Mouse (Mus musculus): Measurements from ENCODE around the gene Tmem185b. TPM values are rescaled to one million over a fixed set of nuclear protein-coding genes. Genes with fewer than 3 reads are reported as not detected.
A peak's percentile ranks its signal among the peaks of the same experiment; 100 is the strongest.

The Tmem185b gene
- total and polyA plus RNA-seq, 2 experiments from 2014 or later = 12.3 to 14.6 TPM

GRCm38 (mm10) chr1:119545671-119546070 is 19.7 kb downstream of the Tmem185b start:
- H3K9ac ChIP-seq = no peak overlapping the region
- ATAC-seq = no peak
- H3K4me2 ChIP-seq (ENCODE audit: low read depth) = no peak overlapping the region
- H3K9me3 ChIP-seq (ENCODE audit: low read length) = no peaks in the 10 kb centered on the region
- WGBS = 93% methylated on average over 4 of the region's 4 CpGs
- no peak overlapping the region for H3K4me3 ChIP-seq (ENCODE audit: low read depth, low read length)
- DNase-seq = no peak
- H3K27ac ChIP-seq (ENCODE audit: low read depth, low read length) = no peak overlapping the region
- H3K27me3 ChIP-seq (ENCODE audit: insufficient read depth, low read length) = no peaks in the 10 kb centered on the region
- H3K4me1 ChIP-seq (ENCODE audit: insufficient read depth) = no peaks in the 10 kb centered on the region
- H3K36me3 ChIP-seq (ENCODE audit: insufficient read depth) = peaks cover 7% of the 10 kb centered on the region; the same call in 1 of the 2 replicates
- no peak for TF ChIP-seq CTCF (IDR thresholded peaks at IDR 0.05; ENCODE audit: low read depth)

DNA sequence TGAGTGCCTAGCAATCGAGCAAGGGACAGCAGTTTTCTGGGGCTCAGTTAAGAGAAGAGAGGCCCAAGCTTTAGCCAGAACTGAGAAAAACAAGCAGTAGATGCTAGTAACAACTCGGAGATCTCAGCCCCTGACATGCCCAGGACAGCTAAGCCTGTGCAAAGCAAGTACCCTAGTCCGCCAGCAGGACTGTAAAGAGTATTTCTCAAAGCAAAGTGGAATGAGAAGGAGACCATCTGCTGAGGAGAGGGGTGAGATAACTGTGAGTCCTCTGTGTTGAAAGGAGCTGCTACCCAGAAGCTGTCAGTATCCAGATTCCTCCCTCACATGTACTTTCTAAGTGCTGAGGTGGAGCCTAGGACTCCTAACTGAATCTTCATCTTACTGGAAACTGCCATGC is 20.5 kb downstream of the Tmem185b start:
- no peak; the same call in 1 of the 2 replicates for ATAC-seq
- Histone ChIP-seq H3K4me1 (ENCODE audit: insufficient read depth) (no peaks in the 10 kb centered on the region), H3K4me3 (ENCODE audit: low read depth, low read length) (no peak overlapping the region), H3K9me3 (ENCODE audit: low read length) (no peaks in the 10 kb centered on the region), H3K36me3 (ENCODE audit: insufficient read depth) (peaks cover 7% of the 10 kb centered on the region; the same call in 1 of the 2 replicates), H3K27me3 (ENCODE audit: insufficient read depth, low read length) (no peaks in the 10 kb centered on the region), H3K4me2 (ENCODE audit: low read depth) (no peak overlapping the region), H3K27ac (ENCODE audit: low read depth, low read length) (no peak overlapping the region), H3K9ac (no peak overlapping the region)
- WGBS = 88% methylated on average over 3 of the region's 3 CpGs
- no peak for DNase-seq
- TF ChIP-seq CTCF (IDR thresholded peaks at IDR 0.05; ENCODE audit: low read depth) = no peak

- Histone ChIP-seq H3K9ac (no peak overlapping the region), H3K4me3 (ENCODE audit: low read depth, low read length) (no peak overlapping the region), H3K4me1 (ENCODE audit: insufficient read depth) (no peaks in the 10 kb centered on the region), H3K4me2 (ENCODE audit: low read depth) (no peak overlapping the region), H3K36me3 (ENCODE audit: insufficient read depth) (peaks cover 12% of the 10 kb centered on the region; the same call in 1 of the 2 replicates), H3K27me3 (ENCODE audit: insufficient read depth, low read length) (no peaks in the 10 kb centered on the region), H3K27ac (ENCODE audit: low read depth, low read length) (no peak overlapping the region), H3K9me3 (ENCODE audit: low read length) (no peaks in the 10 kb centered on the region)
- peak; percentile 95 for TF ChIP-seq CTCF (IDR thresholded peaks at IDR 0.05; ENCODE audit: low read depth)
- ATAC-seq = peak; percentile 75
- peak; percentile 87 for DNase-seq
- 70% methylated on average over 7 of the region's 7 CpGs for WGBS
These were observed 22.8 kb downstream of the Tmem185b start for GRCm38 (mm10) chr1:119548668-119549326.

DNA sequence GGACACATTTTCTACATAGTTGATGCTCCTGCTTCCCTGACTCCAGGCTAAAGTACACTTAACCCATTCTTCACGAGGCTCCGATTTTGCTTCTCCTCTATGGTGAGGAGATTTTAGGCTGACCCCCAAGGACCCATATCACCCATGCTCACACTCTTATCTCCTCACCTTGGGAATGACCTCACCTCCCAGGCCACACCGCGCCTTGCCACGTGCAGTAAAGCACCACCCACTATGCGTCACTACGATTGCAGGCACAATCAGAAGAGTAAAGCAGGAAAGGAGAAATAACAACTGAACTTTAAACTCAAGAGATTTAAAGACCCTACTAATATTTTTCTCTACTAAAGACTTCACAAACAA is 23.3 kb downstream of the Tmem185b start:
- Histone ChIP-seq H3K27me3 (ENCODE audit: insufficient read depth, low read length) (no peaks in the 10 kb centered on the region), H3K4me2 (ENCODE audit: low read depth) (no peak overlapping the region), H3K27ac (ENCODE audit: low read depth, low read length) (no peak overlapping the region), H3K36me3 (ENCODE audit: insufficient read depth) (peaks cover 12% of the 10 kb centered on the region), H3K4me1 (ENCODE audit: insufficient read depth) (no peaks in the 10 kb centered on the region), H3K9ac (no peak overlapping the region), H3K4me3 (ENCODE audit: low read depth, low read length) (no peak overlapping the region), H3K9me3 (ENCODE audit: low read length) (no peaks in the 10 kb centered on the region)
- no peak for TF ChIP-seq CTCF (IDR thresholded peaks at IDR 0.05; ENCODE audit: low read depth)
- ATAC-seq = no peak
- no peak for DNase-seq
- WGBS = 94% methylated on average over 7 of the region's 7 CpGs

DNA sequence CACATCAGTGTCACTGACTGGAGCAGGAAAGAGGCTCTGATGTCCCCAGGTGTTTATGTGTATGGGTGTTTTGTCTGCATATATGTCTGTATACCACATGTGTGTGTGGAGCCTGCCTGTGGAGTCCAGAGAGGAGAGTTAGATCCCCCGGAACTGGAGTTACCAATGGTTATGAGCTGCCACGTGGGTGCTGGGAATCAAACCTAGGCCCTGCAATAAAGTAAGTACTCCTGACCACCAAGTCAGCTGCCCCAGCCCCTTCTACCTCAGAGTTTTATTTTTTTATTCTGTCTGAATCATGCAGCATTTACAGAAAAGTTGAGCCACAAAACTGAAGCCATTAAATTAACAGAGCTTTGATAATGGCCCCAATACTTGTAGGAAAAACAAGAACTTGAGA is 24.1 kb downstream of the Tmem185b start:
- Histone ChIP-seq H3K27ac (ENCODE audit: low read depth, low read length) (no peak overlapping the region), H3K27me3 (ENCODE audit: insufficient read depth, low read length) (no peaks in the 10 kb centered on the region), H3K9me3 (ENCODE audit: low read length) (no peaks in the 10 kb centered on the region), H3K4me3 (ENCODE audit: low read depth, low read length) (no peak overlapping the region), H3K4me2 (ENCODE audit: low read depth) (no peak overlapping the region), H3K4me1 (ENCODE audit: insufficient read depth) (no peaks in the 10 kb centered on the region), H3K9ac (no peak overlapping the region), H3K36me3 (ENCODE audit: insufficient read depth) (peaks cover 17% of the 10 kb centered on the region)
- 91% methylated on average over 2 of the region's 2 CpGs for WGBS
- no peak for TF ChIP-seq CTCF (IDR thresholded peaks at IDR 0.05; ENCODE audit: low read depth)
- DNase-seq (no peak), ATAC-seq (no peak)

GRCm38 (mm10) chr1:119551651-119552050 is 25.7 kb downstream of the Tmem185b start:
- Histone ChIP-seq H3K36me3 (ENCODE audit: insufficient read depth) (peaks cover 16% of the 10 kb centered on the region), H3K27me3 (ENCODE audit: insufficient read depth, low read length) (no peaks in the 10 kb centered on the region), H3K27ac (ENCODE audit: low read depth, low read length) (no peak overlapping the region), H3K9me3 (ENCODE audit: low read length) (no peaks in the 10 kb centered on the region), H3K4me2 (ENCODE audit: low read depth) (no peak overlapping the region), H3K4me3 (ENCODE audit: low read depth, low read length) (no peak overlapping the region), H3K4me1 (ENCODE audit: insufficient read depth) (no peaks in the 10 kb centered on the region), H3K9ac (no peak overlapping the region)
- TF ChIP-seq CTCF (IDR thresholded peaks at IDR 0.05; ENCODE audit: low read depth) = no peak
- DNase-seq (no peak), ATAC-seq (no peak)
- 96% methylated on average over 1 of the region's 1 CpGs for WGBS

GRCm38 (mm10) chr1:119555651-119556050 is 29.7 kb downstream of the Tmem185b start:
- H3K36me3 ChIP-seq (ENCODE audit: insufficient read depth) = peaks cover 9% of the 10 kb centered on the region; the same call in 1 of the 2 replicates
- H3K4me1 ChIP-seq (ENCODE audit: insufficient read depth) = no peaks in the 10 kb centered on the region
- H3K9ac ChIP-seq = no peak overlapping the region
- H3K27ac ChIP-seq (ENCODE audit: low read depth, low read length) = no peak overlapping the region
- 83% methylated on average over 5 of the region's 5 CpGs for WGBS
- DNase-seq (no peak), ATAC-seq (no peak)
- no peaks in the 10 kb centered on the region for H3K27me3 ChIP-seq (ENCODE audit: insufficient read depth, low read length)
- H3K9me3 ChIP-seq (ENCODE audit: low read length) = no peaks in the 10 kb centered on the region
- no peak overlapping the region for H3K4me3 ChIP-seq (ENCODE audit: low read depth, low read length)
- no peak overlapping the region for H3K4me2 ChIP-seq (ENCODE audit: low read depth)
- TF ChIP-seq CTCF (IDR thresholded peaks at IDR 0.05; ENCODE audit: low read depth) = no peak

Measured in forebrain, postnatal 0 days (tissue).